Mouse (Mus musculus) MEL (cell line): ENCODE measurements around the gene Pfkfb3. TPM values are rescaled to one million over a fixed set of nuclear protein-coding genes. Genes with fewer than 3 reads are reported as not detected.

Experiments
- DNase-seq: peaks from one replicate; pipeline ENCODE4 v3.0.0; 2011; ENCODE audit warnings: low read depth, low spot score
- H3K27ac ChIP-seq: 2 replicates; pipeline ENCODE4 v1.5.1; 2012; ENCODE audit warnings: low read depth, mild to moderate bottlenecking, control low read depth, low read length, moderate library complexity; ENCODE audit not compliant: control insufficient read depth
- H3K27me3 ChIP-seq, 2 experiments: fragments of 150-350 bp in 1 of 2; sonication (generic) in 1 of 2; 2 replicates each; pipeline ENCODE4 v1.6.1; 2012; ENCODE audit warnings: low read length in 2 of 2, mild to moderate bottlenecking in 2 of 2, improper control_type of control experiment in 1 of 2, moderate library complexity in 1 of 2; ENCODE audit not compliant: insufficient read depth in 2 of 2, control insufficient read depth in 1 of 2
- H3K36me3 ChIP-seq, 2 experiments: 2 replicates each; pipeline ENCODE4 v1.6.1; 2012 to 2014; ENCODE audit warnings: low read length in 2 of 2, improper control_type of control experiment in 1 of 2, inconsistent platforms in 1 of 2, mild to moderate bottlenecking in 1 of 2; ENCODE audit not compliant: insufficient read depth in 2 of 2, control insufficient read depth in 1 of 2
- H3K4me1 ChIP-seq, 2 experiments: fragments of 150-350 bp in 1 of 2; sonication (generic) in 1 of 2; 2 replicates each; pipeline ENCODE4 v1.6.1; 2012; ENCODE audit warnings: low read length in 2 of 2, improper control_type of control experiment in 1 of 2, mild to moderate bottlenecking in 1 of 2; ENCODE audit not compliant: insufficient read depth in 2 of 2, control insufficient read depth in 1 of 2
- H3K4me3 ChIP-seq, 2 experiments: fragments of 150-350 bp in 1 of 2; sonication (generic) in 1 of 2; 2 replicates each; pipeline ENCODE4 v1.5.1; 2012; ENCODE audit warnings: low read depth in 2 of 2, low read length in 2 of 2, mild to moderate bottlenecking in 2 of 2, moderate library complexity in 2 of 2, control low read depth in 1 of 2, improper control_type of control experiment in 1 of 2; ENCODE audit not compliant: control insufficient read depth in 1 of 2, insufficient read depth in 1 of 2
- H3K79me2 ChIP-seq: 2 replicates; pipeline ENCODE4 v1.6.1; 2012; ENCODE audit warnings: mild to moderate bottlenecking, low read length, moderate library complexity; ENCODE audit not compliant: control insufficient read depth, poor library complexity, insufficient read depth
- H3K9ac ChIP-seq: 2 replicates; pipeline ENCODE4 v1.6.1; 2012; ENCODE audit warnings: low read depth, mild to moderate bottlenecking, control low read depth, low read length, moderate library complexity; ENCODE audit not compliant: control insufficient read depth, poor library complexity, severe bottlenecking
- H3K9me3 ChIP-seq: fragments of 150-350 bp; sonication (generic); replicated peaks from 2 replicates; pipeline ENCODE4 v1.6.1; 2012; ENCODE audit warnings: mild to moderate bottlenecking, low read length, improper control_type of control experiment, moderate library complexity; ENCODE audit not compliant: insufficient read depth
- CHD1 ChIP-seq: IDR thresholded peaks from 2 replicates; pipeline ENCODE4 v1.6.1; 2012; ENCODE audit warnings: low read depth, mild to moderate bottlenecking, inconsistent platforms, low read length, improper control_type of control experiment
- CHD2 ChIP-seq: IDR thresholded peaks from 2 replicates; pipeline ENCODE4 v1.6.1; 2011; ENCODE audit warnings: low read length, improper control_type of control experiment
- EP300 ChIP-seq, 2 experiments: IDR thresholded peaks; 2 replicates each; pipeline ENCODE4 v1.6.1; 2011; ENCODE audit warnings: improper control_type of control experiment in 2 of 2, low read length in 2 of 2, low read depth in 1 of 2, mild to moderate bottlenecking in 1 of 2
- ETS1 ChIP-seq: IDR thresholded peaks from 2 replicates; pipeline ENCODE4 v1.6.1; 2012; ENCODE audit warnings: low read depth, mild to moderate bottlenecking, inconsistent platforms, low read length, improper control_type of control experiment, moderate library complexity
- GABPA ChIP-seq: IDR thresholded peaks from 2 replicates; pipeline ENCODE4 v1.6.1; 2012; ENCODE audit warnings: low read depth, mild to moderate bottlenecking, inconsistent platforms, low read length, improper control_type of control experiment, moderate library complexity
- GATA1 ChIP-seq: IDR thresholded peaks from 2 replicates; pipeline ENCODE4 v1.6.1; 2011; ENCODE audit warnings: low read depth, low read length, improper control_type of control experiment
- MAX ChIP-seq: IDR thresholded peaks from 2 replicates; pipeline ENCODE4 v1.6.1; 2011; ENCODE audit warnings: low read length, improper control_type of control experiment
- MAZ ChIP-seq: IDR thresholded peaks from 2 replicates; pipeline ENCODE4 v1.6.1; 2012; ENCODE audit warnings: low read depth, mild to moderate bottlenecking, inconsistent platforms, low read length, improper control_type of control experiment
- MYC ChIP-seq: IDR thresholded peaks from 2 replicates; pipeline ENCODE4 v1.6.1; 2011; ENCODE audit warnings: low read depth, mild to moderate bottlenecking, low read length, improper control_type of control experiment, moderate library complexity
- NRF1 ChIP-seq: IDR thresholded peaks from 2 replicates; pipeline ENCODE4 v1.6.1; 2014; ENCODE audit warnings: low read depth, mild to moderate bottlenecking, inconsistent platforms, low read length, improper control_type of control experiment, moderate library complexity; ENCODE audit not compliant: poor library complexity, insufficient read depth, severe bottlenecking
- POLR2A ChIP-seq, 2 experiments: IDR thresholded peaks; 2 replicates each; pipeline ENCODE4 v1.6.1; 2011 to 2012; ENCODE audit warnings: low read length in 2 of 2, mild to moderate bottlenecking in 2 of 2, control low read depth in 1 of 2, improper control_type of control experiment in 1 of 2, low read depth in 1 of 2, moderate library complexity in 1 of 2; ENCODE audit not compliant: control insufficient read depth in 1 of 2, insufficient read depth in 1 of 2, poor library complexity in 1 of 2
- POLR2AphosphoS5 ChIP-seq: IDR thresholded peaks from 2 replicates; pipeline ENCODE4 v1.6.1; 2012; ENCODE audit warnings: low read depth, borderline replicate concordance, mild to moderate bottlenecking, inconsistent platforms, low read length, moderate library complexity, mixed read lengths
- RAD21 ChIP-seq: IDR thresholded peaks from 2 replicates; pipeline ENCODE4 v1.6.1; 2011; ENCODE audit warnings: mild to moderate bottlenecking, low read depth, low read length, improper control_type of control experiment
- RCOR1 ChIP-seq: IDR thresholded peaks from 2 replicates; pipeline ENCODE4 v1.6.1; 2012; ENCODE audit warnings: low read depth, mild to moderate bottlenecking, inconsistent platforms, low read length, improper control_type of control experiment
- SMC3 ChIP-seq: IDR thresholded peaks from 2 replicates; pipeline ENCODE4 v1.6.1; 2011; ENCODE audit warnings: low read depth, low read length, improper control_type of control experiment
- TCF12 ChIP-seq: IDR thresholded peaks from 2 replicates; pipeline ENCODE4 v1.6.1; 2014; ENCODE audit warnings: low read depth, mild to moderate bottlenecking, inconsistent platforms, low read length, improper control_type of control experiment, moderate library complexity
- USF1 ChIP-seq: IDR thresholded peaks from 2 replicates; pipeline ENCODE4 v1.6.1; 2014; ENCODE audit warnings: low read depth, mild to moderate bottlenecking, inconsistent platforms, low read length, improper control_type of control experiment, moderate library complexity
- ZC3H11A ChIP-seq: IDR thresholded peaks from 2 replicates; pipeline ENCODE4 v1.6.1; 2012; ENCODE audit warnings: low read depth, mild to moderate bottlenecking, inconsistent platforms, low read length, improper control_type of control experiment
- ZKSCAN1 ChIP-seq: IDR thresholded peaks from 2 replicates; pipeline ENCODE4 v1.6.1; 2012; ENCODE audit warnings: low read depth, mild to moderate bottlenecking, inconsistent platforms, low read length, improper control_type of control experiment, moderate library complexity
- ZNF384 ChIP-seq: IDR thresholded peaks from 2 replicates; pipeline ENCODE4 v1.6.1; 2012; ENCODE audit warnings: low read depth, mild to moderate bottlenecking, inconsistent platforms, low read length, improper control_type of control experiment
- polyA plus RNA-seq, 2 experiments: library from polyadenylated mRNA; stranded (reverse) in 1 of 2; unstranded in 1 of 2; fragments of >175 nt in 1 of 2; fragments of >200 nt in 1 of 2; gene quantifications; 2 replicates each; pipeline versions ENCODE4 v1.2.1 to v1.2.4; 2012; ENCODE audit warnings: low replicate concordance in 2 of 2, low read depth in 1 of 2; ENCODE audit not compliant: insufficient read length in 2 of 2, insufficient read depth in 1 of 2, missing spikeins in 1 of 2
- total RNA-seq: library from RNA; depleted of rRNA; stranded (reverse); fragments of 300-350 nt; gene quantifications from 2 replicates; pipeline ENCODE4 v1.2.3, GENCODE M21; 2012

Pfkfb3 gene
- total and polyA plus RNA-seq, 3 experiments, result 9.9 to 13.8 TPM; not detected in 1

DNA sequence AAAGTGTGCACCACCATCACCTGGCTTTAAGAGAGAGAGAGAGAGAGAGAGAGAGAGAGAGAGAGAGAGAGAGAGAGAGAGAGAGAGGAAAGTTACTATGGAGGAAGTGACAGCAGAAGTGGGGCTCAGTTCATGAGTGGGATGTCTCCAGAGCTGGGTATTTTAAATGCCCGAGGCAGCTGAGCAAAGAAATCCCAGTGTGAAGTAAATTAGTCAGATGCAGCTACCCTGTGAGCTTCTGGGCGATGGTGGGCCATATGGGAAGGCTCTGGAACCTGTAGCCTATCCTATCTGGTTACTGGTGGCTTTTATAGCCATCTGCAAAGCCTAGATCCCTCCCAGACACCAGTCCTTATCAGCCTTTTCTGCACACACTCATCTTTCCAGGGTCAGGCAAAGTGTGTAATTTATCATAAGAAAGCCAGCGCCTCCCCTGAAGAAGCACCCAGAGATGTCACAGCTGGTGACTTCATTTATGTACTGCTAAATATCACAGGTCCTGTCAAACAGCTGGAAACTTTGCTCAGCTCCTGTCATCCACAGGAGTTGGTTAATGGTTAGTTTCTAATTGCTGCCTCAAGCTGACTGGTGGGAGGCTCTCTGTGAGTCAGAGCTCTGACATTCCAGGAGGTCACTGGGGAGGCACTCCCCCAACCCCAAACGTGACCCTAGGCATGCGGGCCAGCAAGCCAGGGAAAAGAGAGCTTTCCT, 128.3 kb downstream of the Pfkfb3 start (continued):
- TF ChIP-seq GABPA, result no peak
- TF ChIP-seq ZKSCAN1, result no peak
- TF ChIP-seq POLR2A (IDR thresholded peaks at IDR 0.05; ENCODE audit: control insufficient read depth in 1 of 2, insufficient read depth in 1 of 2, low read depth in 1 of 2, low read length in 2 of 2, poor library complexity in 1 of 2), result no peak
- TF ChIP-seq, all 39 proteins: peak for 10

- Histone ChIP-seq H3K27ac (no peak overlapping the region), H3K9ac (no peak overlapping the region), H3K9me3 (no peaks in the 10 kb centered on the region), H3K36me3 (peaks cover 0 to 7% of the 10 kb centered on the region in 2 experiments; a peak in 2 of 4 replicates), H3K4me3 (no peak overlapping the region), H3K27me3 (no peaks in the 10 kb centered on the region), H3K79me2 (no peaks in the 10 kb centered on the region), H3K4me1 (peaks cover 3 to 17% of the 10 kb centered on the region in 2 experiments; a peak in 3 of 4 replicates)
- DNase-seq, result no peak
- TF ChIP-seq RCOR1, result no peak
- TF ChIP-seq MYC, result no peak
- no peak for TF ChIP-seq SMC3
- no peak for TF ChIP-seq USF1
- no peak for TF ChIP-seq NRF1
- no peak for TF ChIP-seq POLR2A (IDR thresholded peaks at IDR 0.05; ENCODE audit: control insufficient read depth in 1 of 2, insufficient read depth in 1 of 2, low read depth in 1 of 2, low read length in 2 of 2, poor library complexity in 1 of 2)
- TF ChIP-seq ZNF384, result no peak
- no peak for TF ChIP-seq MAX
- no peak for TF ChIP-seq MAZ
- no peak for TF ChIP-seq CHD2
- no peak for TF ChIP-seq TCF12
- no peak for TF ChIP-seq EP300 (IDR thresholded peaks at IDR 0.05; ENCODE audit: low read depth in 1 of 2, low read length in 2 of 2)
- no peak for TF ChIP-seq POLR2AphosphoS5
- no peak for TF ChIP-seq ZC3H11A
- no peak for TF ChIP-seq GATA1
- no peak for TF ChIP-seq ETS1
- no peak for TF ChIP-seq RAD21
- TF ChIP-seq CHD1, result no peak
Measured at GRCm38 (mm10) chr2:11424252-11424651, 129.6 kb downstream of the Pfkfb3 start.
